26 mouse cellular contexts compared by ENCODE assay signal in the genomic region with DNA sequence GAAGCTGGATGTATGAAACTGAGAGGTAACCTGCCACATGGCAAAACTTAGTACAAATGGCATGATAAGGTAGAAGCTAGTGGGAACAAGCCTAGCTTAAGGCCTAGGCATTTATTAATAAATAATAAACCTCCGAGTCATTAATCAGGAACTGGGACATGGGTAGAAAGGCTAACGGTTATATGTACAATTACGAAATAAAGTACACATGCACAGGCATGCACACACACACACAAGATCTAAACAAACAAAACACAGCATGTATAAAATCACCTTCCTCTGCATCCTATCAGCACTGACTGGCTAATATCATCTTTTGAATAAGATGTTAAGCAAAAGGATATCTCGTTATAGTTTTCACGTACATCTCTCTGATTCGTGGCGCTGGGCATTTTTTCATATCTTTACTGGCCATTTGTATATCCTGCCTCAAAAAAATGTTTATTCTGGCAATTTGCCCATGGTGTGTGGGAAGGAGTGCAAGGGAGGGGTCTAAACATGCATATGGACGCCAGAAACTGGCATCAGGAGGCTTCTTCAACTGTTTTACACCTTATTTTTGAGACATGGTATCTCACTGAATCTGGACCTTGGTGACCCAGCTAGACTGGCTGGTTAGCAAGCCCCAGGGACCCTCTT.
DNase-seq lines count a peak whose midpoint lies in the region; ATAC-seq and TF ChIP-seq lines count a peak whose summit lies in the region.
"Had no signal": no experiment of that assay in that cellular context is flagged by ENCODE, and none has a peak within 500 bp of the region (broad histone marks: within the 10 kb centered on the region; RNA-seq: fewer than 3 reads in every experiment).

No protein-coding gene starts in this region.

- WGBS in liver, adult 2 months: 39% methylated on average over 8 of the region's 8 CpGs
- WGBS in liver, embryonic 12.5 days (ENCODE audit: insufficient replicate concordance): 76% methylated on average over 8 of the region's 8 CpGs
- 96% methylated on average over 8 of the region's 8 CpGs for WGBS in midbrain, embryonic 11.5 days
- 87% methylated on average over 8 of the region's 8 CpGs for WGBS in midbrain, embryonic 16.5 days

- TF ChIP-seq RAD21 in MEL (IDR thresholded peaks at IDR 0.05; ENCODE audit: low read depth, low read length): no peak

- H3K9me3 ChIP-seq in liver, embryonic 12.5 days (replicated peaks): no peaks in the 10 kb centered on the region
- H3K9me3 ChIP-seq in midbrain, embryonic 11.5 days (ENCODE audit: control insufficient read depth, low read length): no peaks in the 10 kb centered on the region
- no peaks in the 10 kb centered on the region for H3K9me3 ChIP-seq in midbrain, embryonic 16.5 days (replicated peaks; ENCODE audit: control insufficient read depth, low read length, poor library complexity, severe bottlenecking)
- no peaks in the 10 kb centered on the region for H3K9me3 ChIP-seq in MEL (replicated peaks; ENCODE audit: insufficient read depth, low read length)
- H3K9me3 ChIP-seq: embryonic facial prominence, embryonic 13.5 days; forebrain, embryonic 10.5 days; forebrain, embryonic 13.5 days; hindbrain, embryonic 10.5 days; hindbrain, embryonic 13.5 days; intestine, embryonic 15.5 days had no signal

- H3K36me3 ChIP-seq in liver, adult 2 months (ENCODE audit: control insufficient read depth, insufficient read depth, low read length): no peaks in the 10 kb centered on the region
- H3K36me3 ChIP-seq in liver, embryonic 12.5 days: peaks cover 7% of the 10 kb centered on the region
- H3K36me3 ChIP-seq in midbrain, embryonic 11.5 days (ENCODE audit: control insufficient read depth, insufficient read depth, low read length): peaks cover 8% of the 10 kb centered on the region; the same call in 1 of the 2 replicates
- H3K36me3 ChIP-seq in midbrain, embryonic 16.5 days (ENCODE audit: control insufficient read depth, insufficient read depth, low read length): peaks cover 19% of the 10 kb centered on the region
- H3K36me3 ChIP-seq in MEL (ENCODE audit: control insufficient read depth in 1 of 2, insufficient read depth in 2 of 2, low read length in 2 of 2): no peaks in the 10 kb centered on the region

- TF ChIP-seq EP300 in MEL (IDR thresholded peaks at IDR 0.05; ENCODE audit: low read depth in 1 of 2, low read length in 2 of 2): no peak

- H3K4me2 ChIP-seq in liver, embryonic 12.5 days: no peak overlapping the region
- no peak overlapping the region for H3K4me2 ChIP-seq in midbrain, embryonic 11.5 days
- no peak overlapping the region for H3K4me2 ChIP-seq in midbrain, embryonic 16.5 days (ENCODE audit: low read length)
- H3K4me2 ChIP-seq: embryonic facial prominence, embryonic 13.5 days; forebrain, embryonic 13.5 days; hindbrain, embryonic 13.5 days; intestine, embryonic 15.5 days had no signal

- peak; percentile 51 for DNase-seq in liver, adult 2 months (ENCODE audit: extremely low read depth, low read depth, low spot score)
- DNase-seq in midbrain, embryonic 11.5 days (ENCODE audit: low spot score, missing footprints): peak; percentile 61
- DNase-seq in MEL (ENCODE audit: low read depth, low spot score): peak; percentile 18
- DNase-seq: adrenal gland, postnatal 10 days; adrenal gland, postnatal 36 days; B cell, adult 2 months; cerebellum, adult 18-20 months; cerebellum, adult 9-10 months; cerebellum, postnatal 14 days; gastrocnemius, postnatal 10 days; gastrocnemius, postnatal 36 days; heart, adult 2 months; heart, postnatal 36 days had no signal

- H3K27ac ChIP-seq in liver, adult 2 months (replicated peaks; ENCODE audit: insufficient read depth, low read depth, low read length): no peak overlapping the region
- no peak overlapping the region for H3K27ac ChIP-seq in liver, embryonic 12.5 days
- H3K27ac ChIP-seq in midbrain, embryonic 11.5 days (ENCODE audit: low read depth, low read length): no peak overlapping the region
- no peak overlapping the region for H3K27ac ChIP-seq in midbrain, embryonic 16.5 days (ENCODE audit: low read length)
- no peak overlapping the region for H3K27ac ChIP-seq in MEL (ENCODE audit: control insufficient read depth, low read depth, low read length)
- H3K27ac ChIP-seq: embryonic facial prominence, embryonic 13.5 days; forebrain, embryonic 10.5 days; forebrain, embryonic 13.5 days; heart, adult 2 months; heart, embryonic 10.5 days; hindbrain, embryonic 10.5 days; hindbrain, embryonic 13.5 days; intestine, embryonic 15.5 days had no signal

- H3K4me3 ChIP-seq in liver, adult 2 months (ENCODE audit: insufficient read depth, low read depth, low read length): no peak overlapping the region
- no peak overlapping the region for H3K4me3 ChIP-seq in liver, embryonic 12.5 days
- H3K4me3 ChIP-seq in midbrain, embryonic 11.5 days (ENCODE audit: low read depth, low read length): no peak overlapping the region
- H3K4me3 ChIP-seq in midbrain, embryonic 16.5 days (ENCODE audit: low read depth, low read length): no peak overlapping the region
- H3K4me3 ChIP-seq in MEL (ENCODE audit: control insufficient read depth in 1 of 2, insufficient read depth in 1 of 2, low read depth in 2 of 2, low read length in 2 of 2): no peak overlapping the region
- H3K4me3 ChIP-seq: embryonic facial prominence, embryonic 13.5 days; forebrain, embryonic 10.5 days; forebrain, embryonic 13.5 days; heart, adult 2 months; heart, embryonic 10.5 days; hindbrain, embryonic 10.5 days; hindbrain, embryonic 13.5 days; intestine, embryonic 15.5 days had no signal

- no peak for ATAC-seq in liver, embryonic 12.5 days
- ATAC-seq in midbrain, embryonic 11.5 days (ENCODE audit: low FRiP score): no peak
- ATAC-seq in midbrain, embryonic 16.5 days: no peak
- no peak for ATAC-seq in CD4-positive, CD25-positive, alpha-beta regulatory T cell, adult 4 months
- ATAC-seq: forebrain, embryonic 13.5 days; forebrain, embryonic 16.5 days; hindbrain, embryonic 16.5 days; intestine, embryonic 15.5 days; Patski had no signal

- no peak overlapping the region for H3K9ac ChIP-seq in liver, adult 2 months (ENCODE audit: low read depth, low read length)
- H3K9ac ChIP-seq in liver, embryonic 12.5 days: no peak overlapping the region
- no peak overlapping the region for H3K9ac ChIP-seq in midbrain, embryonic 11.5 days (ENCODE audit: low read length)
- no peak overlapping the region for H3K9ac ChIP-seq in midbrain, embryonic 16.5 days (ENCODE audit: low read depth, low read length)
- H3K9ac ChIP-seq in MEL (ENCODE audit: control insufficient read depth, low read depth, low read length, poor library complexity, severe bottlenecking): no peak overlapping the region
- H3K9ac ChIP-seq: embryonic facial prominence, embryonic 13.5 days; forebrain, embryonic 13.5 days; hindbrain, embryonic 13.5 days; intestine, embryonic 15.5 days had no signal

- H3K27me3 ChIP-seq in liver, adult 2 months (ENCODE audit: control insufficient read depth, insufficient read depth, low read length): no peaks in the 10 kb centered on the region
- H3K27me3 ChIP-seq in liver, embryonic 12.5 days (replicated peaks): no peaks in the 10 kb centered on the region
- H3K27me3 ChIP-seq in midbrain, embryonic 11.5 days (ENCODE audit: control insufficient read depth, insufficient read depth, low read length): no peaks in the 10 kb centered on the region
- no peaks in the 10 kb centered on the region for H3K27me3 ChIP-seq in midbrain, embryonic 16.5 days (ENCODE audit: control insufficient read depth, insufficient read depth, low read depth, low read length)
- no peaks in the 10 kb centered on the region for H3K27me3 ChIP-seq in MEL (ENCODE audit: control insufficient read depth in 1 of 2, insufficient read depth in 2 of 2, low read length in 2 of 2)
- H3K27me3 ChIP-seq: embryonic facial prominence, embryonic 13.5 days; forebrain, embryonic 13.5 days; hindbrain, embryonic 13.5 days; intestine, embryonic 15.5 days; Patski had no signal

- no peak for TF ChIP-seq POLR2A in liver, adult 2 months (IDR thresholded peaks at IDR 0.05; ENCODE audit: extremely low read depth, insufficient read depth, low read length)
- no peak for TF ChIP-seq POLR2A in MEL (IDR thresholded peaks at IDR 0.05; ENCODE audit: control insufficient read depth in 1 of 2, insufficient read depth in 1 of 2, low read depth in 1 of 2, low read length in 2 of 2, poor library complexity in 1 of 2)

- TF ChIP-seq CTCF in liver, adult 2 months (IDR thresholded peaks at IDR 0.05; ENCODE audit: low read depth, low read length): no peak
- TF ChIP-seq CTCF in MEL (IDR thresholded peaks at IDR 0.05 in 2 of 3, conservative IDR thresholded peaks at IDR 0.05 in 1 of 3; ENCODE audit: control insufficient read depth in 1 of 3, insufficient read depth in 1 of 3, low read depth in 2 of 3, low read length in 3 of 3, poor library complexity in 1 of 3, severe bottlenecking in 1 of 3): no peak

- H3K79me2 ChIP-seq in liver, adult 2 months (ENCODE audit: control insufficient read depth, insufficient read depth, low read length): no peaks in the 10 kb centered on the region
- H3K79me2 ChIP-seq in MEL (ENCODE audit: control insufficient read depth, insufficient read depth, low read length, poor library complexity): no peaks in the 10 kb centered on the region

- peaks cover 2% of the 10 kb centered on the region; the same call in 1 of the 2 replicates for H3K4me1 ChIP-seq in liver, adult 2 months (ENCODE audit: control insufficient read depth, insufficient read depth, low read length)
- no peaks in the 10 kb centered on the region for H3K4me1 ChIP-seq in liver, embryonic 12.5 days
- H3K4me1 ChIP-seq in midbrain, embryonic 11.5 days (ENCODE audit: control insufficient read depth, insufficient read depth, low read length): peaks cover 4% of the 10 kb centered on the region; the same call in 1 of the 2 replicates
- 0 out of 2 replicates have a peak, but pooled peaks cover 3% of the 10 kb centered on the region for H3K4me1 ChIP-seq in midbrain, embryonic 16.5 days (ENCODE audit: control insufficient read depth, insufficient read depth, low read length)
- no peaks in the 10 kb centered on the region for H3K4me1 ChIP-seq in MEL (ENCODE audit: control insufficient read depth in 1 of 2, insufficient read depth in 2 of 2, low read length in 2 of 2)
- H3K4me1 ChIP-seq: forebrain, embryonic 13.5 days; hindbrain, embryonic 13.5 days; intestine, embryonic 15.5 days had no signal

TF ChIP-seq in MEL, 35 proteins besides CTCF, POLR2A, EP300 and RAD21 (continues in another document):
- no peak for TF ChIP-seq MAX (IDR thresholded peaks at IDR 0.05; ENCODE audit: low read length)
- TF ChIP-seq KAT2A (conservative IDR thresholded peaks at IDR 0.05; ENCODE audit: low read depth, low read length): no peak
- no peak for TF ChIP-seq RCOR1 (IDR thresholded peaks at IDR 0.05; ENCODE audit: low read depth, low read length)
- no peak for TF ChIP-seq ETS1 (IDR thresholded peaks at IDR 0.05; ENCODE audit: low read depth, low read length)
- no peak for TF ChIP-seq POLR2AphosphoS2 (IDR thresholded peaks at IDR 0.05; ENCODE audit: low read length)
- no peak for TF ChIP-seq MYB (IDR thresholded peaks at IDR 0.05; ENCODE audit: low read depth, low read length)
- TF ChIP-seq BHLHE40 (IDR thresholded peaks at IDR 0.05; ENCODE audit: borderline replicate concordance, low read depth, low read length): no peak
- TF ChIP-seq ZMIZ1 (IDR thresholded peaks at IDR 0.05; ENCODE audit: low read depth, low read length): no peak
- TF ChIP-seq MYC (IDR thresholded peaks at IDR 0.05; ENCODE audit: low read depth, low read length): no peak
- no peak for TF ChIP-seq TAL1 (IDR thresholded peaks at IDR 0.05; ENCODE audit: low read length)
